Mouse (Mus musculus) ES-Bruce4 (cell line): ENCODE results near the gene Ank3. TPM values are rescaled to one million over a fixed set of nuclear protein-coding genes. Genes with fewer than 3 reads are reported as not detected.

Experiments
- H3K27ac ChIP-seq: 2 replicates; pipeline ENCODE4 v1.5.1; 2012; ENCODE audit warnings: low read length, inconsistent platforms; ENCODE audit not compliant: insufficient read depth
- H3K27me3 ChIP-seq: 2 replicates; pipeline ENCODE4 v1.6.1; 2012; ENCODE audit warnings: mild to moderate bottlenecking, low read length, inconsistent platforms; ENCODE audit not compliant: control insufficient read depth, poor library complexity, insufficient read depth, severe bottlenecking
- H3K36me3 ChIP-seq: 2 replicates; pipeline ENCODE4 v1.6.1; 2012; ENCODE audit warnings: inconsistent platforms, mild to moderate bottlenecking, low read length, moderate library complexity; ENCODE audit not compliant: control insufficient read depth, poor library complexity, insufficient read depth, severe bottlenecking
- H3K4me1 ChIP-seq: one replicate; pipeline ENCODE4 v1.8.1; 2011; ENCODE audit warnings: low read length; ENCODE audit not compliant: control insufficient read depth, insufficient read depth
- H3K4me3 ChIP-seq: 2 replicates; pipeline ENCODE4 v1.5.1; 2011; ENCODE audit warnings: low read depth, mild to moderate bottlenecking, low read length
- H3K9ac ChIP-seq: 2 replicates; pipeline ENCODE4 v1.6.1; 2012; ENCODE audit warnings: low read depth, mild to moderate bottlenecking, inconsistent platforms; ENCODE audit not compliant: poor library complexity, severe bottlenecking
- H3K9me3 ChIP-seq: replicated peaks from 2 replicates; pipeline ENCODE4 v1.6.1; 2012; ENCODE audit warnings: mild to moderate bottlenecking, low read length, inconsistent platforms; ENCODE audit not compliant: control insufficient read depth, poor library complexity, insufficient read depth, severe bottlenecking
- CTCF ChIP-seq: IDR thresholded peaks from one replicate; pipeline ENCODE4 v1.8.1; 2011; ENCODE audit warnings: low read depth, low read length
- EP300 ChIP-seq: IDR thresholded peaks from 2 replicates; pipeline ENCODE4 v1.6.1; 2011; ENCODE audit warnings: low read depth, low read length; ENCODE audit not compliant: insufficient read depth
- POLR2A ChIP-seq: IDR thresholded peaks from one replicate; pipeline ENCODE4 v1.8.1; 2011; ENCODE audit warnings: low read length; ENCODE audit not compliant: insufficient read depth
- polyA plus RNA-seq: library from polyadenylated mRNA; stranded (reverse); fragments of >200 nt; gene quantifications from 2 replicates; pipeline ENCODE4 v1.2.4, GENCODE M21; 2011; ENCODE audit warnings: low read depth; ENCODE audit not compliant: missing spikeins, insufficient read depth, insufficient read length

The Ank3 gene
- polyA plus RNA-seq, 1 experiment: 61.0 TPM

DNA sequence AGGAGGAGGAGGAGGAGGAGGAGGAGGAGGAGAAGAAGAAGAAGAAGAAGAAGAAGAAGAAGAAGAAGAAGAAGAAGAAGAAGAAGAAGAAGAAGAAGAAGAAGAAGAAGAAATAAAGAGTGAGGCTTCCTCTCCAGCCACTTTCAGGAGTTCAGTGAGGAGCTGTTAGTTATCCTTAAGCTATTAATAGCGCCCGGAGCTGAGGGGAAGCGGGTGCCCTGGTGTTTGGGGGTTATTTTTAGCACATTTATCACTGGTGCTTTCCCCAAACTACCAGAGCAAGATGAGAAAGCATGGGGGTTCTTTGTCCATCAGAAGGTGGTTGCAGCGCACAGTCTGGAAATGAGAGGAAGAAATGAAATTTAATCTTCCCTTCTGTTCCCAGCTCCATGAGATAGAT lies 166.5 kb downstream of the Ank3 start:
- no peaks in the 10 kb centered on the region for H3K4me1 ChIP-seq
- no peak overlapping the region for H3K4me3 ChIP-seq
- H3K9ac ChIP-seq: no peak overlapping the region
- no peak for TF ChIP-seq POLR2A
- H3K27ac ChIP-seq: no peak overlapping the region
- H3K9me3 ChIP-seq: no peaks in the 10 kb centered on the region
- H3K27me3 ChIP-seq: no peaks in the 10 kb centered on the region
- no peaks in the 10 kb centered on the region for H3K36me3 ChIP-seq

DNA sequence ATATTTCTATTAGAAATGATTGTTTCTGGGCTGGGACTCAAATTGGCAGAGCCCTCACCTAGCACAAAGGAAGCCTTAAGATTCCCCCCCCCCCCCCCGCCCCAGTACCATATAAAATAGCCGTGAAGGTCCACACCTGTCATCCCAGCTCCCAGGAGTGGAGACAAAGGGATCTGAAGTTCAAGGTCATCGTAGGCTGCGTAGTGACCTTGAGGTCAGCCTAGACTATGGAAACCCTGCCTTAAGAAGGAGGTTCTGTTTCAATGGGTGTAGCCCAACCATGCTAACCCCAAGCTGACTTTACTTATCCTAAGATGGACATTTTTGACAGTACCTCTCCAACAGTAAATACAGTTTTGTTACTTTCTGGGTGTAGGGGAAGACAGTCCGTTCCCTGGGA lies 170.4 kb downstream of the Ank3 start:
- Histone ChIP-seq H3K4me3 (no peak overlapping the region), H3K4me1 (peaks cover 3% of the 10 kb centered on the region), H3K36me3 (no peaks in the 10 kb centered on the region), H3K27me3 (no peaks in the 10 kb centered on the region), H3K9ac (no peak overlapping the region), H3K9me3 (no peaks in the 10 kb centered on the region), H3K27ac (no peak overlapping the region)
- no peak for TF ChIP-seq EP300
- TF ChIP-seq CTCF: no peak
- TF ChIP-seq POLR2A: no peak

DNA sequence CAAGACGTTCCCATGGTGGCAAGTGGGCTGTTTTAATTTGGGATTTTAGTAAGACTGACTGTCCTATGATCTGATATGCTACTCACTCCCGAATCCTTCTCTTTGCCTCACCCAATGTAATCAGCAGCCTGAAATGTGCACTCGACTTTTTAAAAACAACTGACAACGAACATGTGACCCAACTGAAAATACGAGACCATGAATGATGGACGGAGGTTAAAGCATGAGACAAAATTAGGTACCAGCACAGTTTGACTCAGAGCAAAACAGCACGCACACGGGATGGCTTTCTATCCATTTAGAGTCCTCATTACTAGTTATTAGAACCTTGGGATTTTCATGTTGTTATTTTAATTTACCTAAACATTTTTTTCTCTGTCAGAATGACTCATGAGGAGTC lies 171.2 kb downstream of the Ank3 start:
- H3K4me1 ChIP-seq: peaks cover 3% of the 10 kb centered on the region
- H3K4me3 ChIP-seq: no peak overlapping the region
- TF ChIP-seq POLR2A (no peak), CTCF (no peak), EP300 (no peak)
- H3K9ac ChIP-seq: no peak overlapping the region
- no peaks in the 10 kb centered on the region for H3K36me3 ChIP-seq
- H3K27ac ChIP-seq: no peak overlapping the region
- H3K9me3 ChIP-seq: no peaks in the 10 kb centered on the region
- H3K27me3 ChIP-seq: no peaks in the 10 kb centered on the region

DNA sequence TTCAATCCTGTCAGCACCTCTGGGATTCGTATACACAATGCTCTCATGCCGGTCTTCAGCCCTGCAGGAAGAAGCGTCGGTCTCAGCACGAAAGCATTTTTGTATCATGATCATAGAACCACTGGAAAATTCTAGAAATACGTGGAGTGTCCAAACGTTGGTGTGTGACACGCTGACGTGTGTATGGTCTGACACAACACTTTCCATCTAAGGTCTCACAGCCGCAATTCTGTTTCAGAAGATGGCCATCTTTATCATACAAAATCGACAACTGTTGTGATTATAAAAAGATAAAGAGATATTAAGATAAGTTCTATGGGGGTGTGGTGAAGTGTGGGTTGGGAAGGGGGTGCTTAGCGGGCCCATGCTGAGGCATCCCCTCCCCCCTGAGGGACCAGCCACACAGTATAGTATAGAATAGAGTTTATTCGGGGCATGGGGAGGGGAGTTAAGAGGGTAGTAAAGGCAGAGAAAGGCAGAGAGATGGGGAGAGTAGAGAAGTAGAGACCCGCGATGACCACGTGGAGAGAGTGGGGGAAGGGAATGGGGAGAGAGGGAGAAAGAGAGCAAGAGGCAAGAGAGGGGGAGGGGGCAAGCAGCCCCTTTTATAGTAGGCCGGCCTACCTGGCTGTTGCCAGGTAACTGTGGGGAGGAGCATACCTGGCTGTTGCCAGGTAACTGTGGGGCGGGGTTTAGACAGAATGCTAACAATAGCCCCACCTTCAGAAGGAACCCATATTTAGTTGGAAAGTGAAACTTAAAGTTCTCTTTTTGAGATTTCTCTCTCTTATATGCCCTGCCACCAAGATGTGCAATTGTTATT lies 172.1 kb downstream of the Ank3 start:
- peak overlapping the region; percentile 18; the same call in 1 of the 2 replicates for H3K4me3 ChIP-seq
- H3K9ac ChIP-seq: no peak overlapping the region
- H3K4me1 ChIP-seq: peaks cover 5% of the 10 kb centered on the region
- H3K9me3 ChIP-seq: no peaks in the 10 kb centered on the region
- TF ChIP-seq POLR2A (no peak), CTCF (no peak), EP300 (no peak)
- H3K36me3 ChIP-seq: no peaks in the 10 kb centered on the region
- H3K27me3 ChIP-seq: no peaks in the 10 kb centered on the region
- no peak overlapping the region for H3K27ac ChIP-seq

DNA sequence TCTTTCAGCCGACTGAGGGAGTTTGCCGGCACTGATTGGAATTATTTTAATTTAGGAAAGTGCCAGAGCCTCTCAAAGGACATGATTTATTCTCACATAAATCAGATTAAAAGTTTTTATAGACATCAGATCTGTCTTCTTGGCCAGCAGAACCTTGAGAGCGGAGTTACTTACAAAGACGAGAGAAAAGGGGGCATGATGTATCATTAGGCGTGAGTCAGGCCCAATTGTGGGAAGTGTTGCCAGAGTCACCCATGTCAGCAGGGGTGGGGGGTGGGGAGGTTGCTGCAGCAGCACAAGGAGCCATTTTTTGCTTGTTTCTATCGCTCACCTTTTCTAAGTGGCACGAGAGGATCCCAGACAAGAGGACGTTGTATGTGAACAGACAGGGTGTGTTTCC lies 172.8 kb downstream of the Ank3 start:
- peaks cover 5% of the 10 kb centered on the region for H3K4me1 ChIP-seq
- peak overlapping the region; percentile 39 for H3K4me3 ChIP-seq
- H3K36me3 ChIP-seq: no peaks in the 10 kb centered on the region
- peak overlapping the region; percentile 29; the same call in 1 of the 2 replicates for H3K9ac ChIP-seq
- no peaks in the 10 kb centered on the region for H3K27me3 ChIP-seq
- 0 out of 2 replicates have a peak overlapping the region, but pooled peaks have one; percentile 2 for H3K27ac ChIP-seq
- H3K9me3 ChIP-seq: no peaks in the 10 kb centered on the region
- TF ChIP-seq CTCF (no peak), POLR2A (no peak)

DNA sequence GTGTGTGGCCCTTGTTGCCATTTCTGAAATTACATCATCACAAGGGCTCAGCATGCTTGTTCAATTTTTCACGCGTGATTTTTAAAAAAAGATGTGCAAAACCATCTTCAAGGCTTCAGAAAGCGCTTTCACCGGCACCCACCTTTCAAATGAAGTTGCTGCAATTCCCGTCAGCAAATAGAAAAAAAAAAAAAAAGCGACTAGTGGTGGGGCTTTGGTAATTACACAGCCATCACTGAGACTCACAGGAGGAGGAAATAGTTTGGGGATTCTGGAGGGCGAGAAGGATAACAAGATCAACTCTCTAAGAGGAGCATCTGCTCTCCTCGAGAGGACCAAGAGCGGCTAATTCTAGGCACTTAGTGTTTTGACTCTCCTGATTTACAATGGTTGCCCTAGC lies 173.4 kb downstream of the Ank3 start:
- TF ChIP-seq CTCF (no peak), EP300 (no peak), POLR2A (no peak)
- Histone ChIP-seq H3K27me3 (no peaks in the 10 kb centered on the region), H3K36me3 (no peaks in the 10 kb centered on the region), H3K9me3 (no peaks in the 10 kb centered on the region), H3K4me1 (peaks cover 5% of the 10 kb centered on the region), H3K27ac (no peak overlapping the region), H3K9ac (peak overlapping the region; percentile 29; the same call in 1 of the 2 replicates), H3K4me3 (no peak overlapping the region)
